Mouse (Mus musculus) kidney, adult 8-10 months (tissue): ENCODE data around the gene Gm10722.
"Not testable (repeated sequence)": the region's sequence is repeated elsewhere in the genome, so short reads cannot be mapped to it uniquely, and the experiment has no call there.

Experiments
- DNase-seq, 2 experiments: peaks; one replicate each; pipeline ENCODE4 v3.0.0; 2022

Gene Gm10722

GRCm38 (mm10) chr9:3000445-3000972 lies at the start of gene Gm10722:
Gene Gm10722, plus strand, starts transcription at chr9:3000922.
- DNase-seq = peak in 1 of 2 experiments; percentile 2

GRCm38 (mm10) chr9:3001006-3001405 lies 284 bp downstream of the Gm10722 start:
- DNase-seq = peak in 1 of 2 experiments; percentile 10

- peak; percentile 82 to 98 for DNase-seq
Measured at GRCm38 (mm10) chr9:3001948-3002659, 1.4 kb downstream of the Gm10722 start.

- not testable (repeated sequence) for DNase-seq
Measured at GRCm38 (mm10) chr9:3002794-3003396, 2.2 kb downstream of the Gm10722 start, which contains the start of gene Gm11168. Gene Gm11168, plus strand, starts transcription at chr9:3003346.

GRCm38 (mm10) chr9:3006179-3006578 lies 5.5 kb downstream of the Gm10722 start:
- not testable (repeated sequence) for DNase-seq

- peak; percentile 94 to 95 for DNase-seq
Measured at GRCm38 (mm10) chr9:3006636-3007035, 5.9 kb downstream of the Gm10722 start.

GRCm38 (mm10) chr9:3007272-3007671 lies 6.5 kb downstream of the Gm10722 start:
- DNase-seq = not testable (repeated sequence)

GRCm38 (mm10) chr9:3009331-3009730 lies 8.6 kb downstream of the Gm10722 start:
- DNase-seq = not testable (repeated sequence)

GRCm38 (mm10) chr9:3012054-3012621 lies 11.4 kb downstream of the Gm10722 start:
- not testable (repeated sequence) for DNase-seq

- DNase-seq = not testable (repeated sequence)
Measured at GRCm38 (mm10) chr9:3012733-3013279, 12.1 kb downstream of the Gm10722 start, which contains the start of gene Gm10721. Gene Gm10721, plus strand, starts transcription at chr9:3013140.

- DNase-seq = not testable (repeated sequence)
Measured at GRCm38 (mm10) chr9:3015354-3015753, 14.6 kb downstream of the Gm10722 start, which contains the start of gene Gm10720. Gene Gm10720, plus strand, starts transcription at chr9:3015654.

- DNase-seq = not testable (repeated sequence)
Measured at GRCm38 (mm10) chr9:3015896-3016295, 15.2 kb downstream of the Gm10722 start.

- DNase-seq = not testable (repeated sequence)
Measured at GRCm38 (mm10) chr9:3017108-3017507, 16.4 kb downstream of the Gm10722 start, which contains the start of gene Gm10719. Gene Gm10719, plus strand, starts transcription at chr9:3017408.

GRCm38 (mm10) chr9:3018944-3019343 lies 18.2 kb downstream of the Gm10722 start:
- not testable (repeated sequence) for DNase-seq

- DNase-seq = peak in 1 of 2 experiments; percentile 36
Measured at GRCm38 (mm10) chr9:3019835-3020727, 19.4 kb downstream of the Gm10722 start.

- DNase-seq = peak; percentile 21 to 71
Measured at GRCm38 (mm10) chr9:3022316-3023008, 21.7 kb downstream of the Gm10722 start.

- DNase-seq = peak; percentile 9 to 31
Measured at GRCm38 (mm10) chr9:3023312-3023984, 22.7 kb downstream of the Gm10722 start, which contains the start of gene Gm10718. Gene Gm10718, plus strand, starts transcription at chr9:3023547.

GRCm38 (mm10) chr9:3023985-3024648 lies 23.4 kb downstream of the Gm10722 start:
- peak; percentile 94 to 96 for DNase-seq

GRCm38 (mm10) chr9:3024912-3025467 lies 24.3 kb downstream of the Gm10722 start, which contains the start of gene Gm10717:
Gene Gm10717, plus strand, starts transcription at chr9:3025417.
- DNase-seq = peak; percentile 2 to 32
